ENCODE assay signal across 8 mouse cellular contexts in genomic region chr4:25280938-25281670, GRCm38 (mm10). TPM values are rescaled to one million over a fixed set of nuclear protein-coding genes. Genes with fewer than 3 reads are reported as not detected.
DNase-seq lines count a peak whose midpoint lies in the region; ATAC-seq and TF ChIP-seq lines count a peak whose summit lies in the region.

No protein-coding gene starts in this region.

- H3K4me3 ChIP-seq in heart, postnatal 0 days (ENCODE audit: low read depth, low read length): peak overlapping the region; percentile 93
- peak overlapping the region; percentile 67 for H3K4me3 ChIP-seq in forebrain, embryonic 13.5 days
- peak overlapping the region; percentile 86 for H3K4me3 ChIP-seq in liver, embryonic 13.5 days (replicated peaks)
- peak overlapping the region; percentile 92 for H3K4me3 ChIP-seq in stomach, postnatal 0 days (ENCODE audit: low read depth, low read length)

- TF ChIP-seq EP300 in heart, postnatal 0 days (IDR thresholded peaks at IDR 0.05; ENCODE audit: low read depth): no peak
- peak; percentile 20 for TF ChIP-seq EP300 in stomach, postnatal 0 days (optimal IDR thresholded peaks at IDR 0.05)

- H3K9me3 ChIP-seq in heart, postnatal 0 days (replicated peaks; ENCODE audit: control insufficient read depth, low read length): no peaks in the 10 kb centered on the region
- no peaks in the 10 kb centered on the region for H3K9me3 ChIP-seq in forebrain, embryonic 13.5 days (replicated peaks)
- H3K9me3 ChIP-seq in liver, embryonic 13.5 days (replicated peaks): no peaks in the 10 kb centered on the region
- no peaks in the 10 kb centered on the region for H3K9me3 ChIP-seq in stomach, postnatal 0 days (ENCODE audit: control insufficient read depth, low read length)

- peaks cover 5% of the 10 kb centered on the region; the same call in 1 of the 2 replicates for H3K4me1 ChIP-seq in heart, postnatal 0 days (ENCODE audit: control insufficient read depth, insufficient read depth)
- peaks cover 9% of the 10 kb centered on the region for H3K4me1 ChIP-seq in forebrain, embryonic 13.5 days
- H3K4me1 ChIP-seq in liver, embryonic 13.5 days (replicated peaks): peaks cover 5% of the 10 kb centered on the region
- H3K4me1 ChIP-seq in stomach, postnatal 0 days (replicated peaks; ENCODE audit: control insufficient read depth, insufficient read depth): no peaks in the 10 kb centered on the region

- DNase-seq in heart, postnatal 0 days (ENCODE audit: low spot score): peak; percentile 68
- DNase-seq in heart, adult 8-10 months (ENCODE audit: low spot score): no peak
- peak; percentile 44 for DNase-seq in MEL-GATA-1-ER (ENCODE audit: extremely low read depth, low read depth)
- no peak for DNase-seq in liver, embryonic 13.5 days
- no peak for DNase-seq in stomach, postnatal 0 days (ENCODE audit: low spot score)
- no peak for DNase-seq in gastrocnemius, adult 8-10 months (ENCODE audit: low spot score in 2 of 2)
- no peak for DNase-seq in ovary, postnatal 36 days (ENCODE audit: low spot score)

- WGBS in heart, postnatal 0 days: 2% methylated on average over 32 of the region's 32 CpGs
- 2% methylated on average over 24 of the region's 32 CpGs for WGBS in forebrain, embryonic 13.5 days
- 2% methylated on average over 32 of the region's 32 CpGs for WGBS in liver, embryonic 13.5 days (ENCODE audit: insufficient replicate concordance)
- WGBS in stomach, postnatal 0 days: under 1% methylated on average over 31 of the region's 32 CpGs

- peak overlapping the region; percentile 74 for H3K4me2 ChIP-seq in heart, postnatal 0 days (ENCODE audit: low read depth, low read length)
- peak overlapping the region; percentile 70 for H3K4me2 ChIP-seq in forebrain, embryonic 13.5 days
- H3K4me2 ChIP-seq in liver, embryonic 13.5 days: peak overlapping the region; percentile 72
- peak overlapping the region; percentile 60 for H3K4me2 ChIP-seq in stomach, postnatal 0 days (replicated peaks; ENCODE audit: low read depth)

- peak; percentile 91 for ATAC-seq in heart, postnatal 0 days (ENCODE audit: insufficient read depth, low read depth)
- ATAC-seq in forebrain, embryonic 13.5 days: peak; percentile 94
- ATAC-seq in liver, embryonic 13.5 days (ENCODE audit: low read depth): peak; percentile 88
- ATAC-seq in stomach, postnatal 0 days (ENCODE audit: low FRiP score, low TSS enrichment): peak; percentile 91

- H3K27ac ChIP-seq in heart, postnatal 0 days (ENCODE audit: low read depth): peak overlapping the region; percentile 99
- peak overlapping the region; percentile 95 for H3K27ac ChIP-seq in forebrain, embryonic 13.5 days
- peak overlapping the region; percentile 87 for H3K27ac ChIP-seq in liver, embryonic 13.5 days
- H3K27ac ChIP-seq in stomach, postnatal 0 days (replicated peaks): peak overlapping the region; percentile 98

- H3K9ac ChIP-seq in heart, postnatal 0 days (replicated peaks; ENCODE audit: low read depth, low read length): peak overlapping the region; percentile 92
- H3K9ac ChIP-seq in forebrain, embryonic 13.5 days: peak overlapping the region; percentile 88
- peak overlapping the region; percentile 87 for H3K9ac ChIP-seq in liver, embryonic 13.5 days
- H3K9ac ChIP-seq in stomach, postnatal 0 days (ENCODE audit: low read length): peak overlapping the region; percentile 97

- H3K36me3 ChIP-seq in heart, postnatal 0 days (replicated peaks; ENCODE audit: control insufficient read depth, insufficient read depth, low read length): peaks cover 19% of the 10 kb centered on the region
- peaks cover 20% of the 10 kb centered on the region for H3K36me3 ChIP-seq in forebrain, embryonic 13.5 days (ENCODE audit: poor library complexity, severe bottlenecking)
- peaks cover 22% of the 10 kb centered on the region for H3K36me3 ChIP-seq in liver, embryonic 13.5 days
- H3K36me3 ChIP-seq in stomach, postnatal 0 days (ENCODE audit: control insufficient read depth, insufficient read depth, low read length): 0 out of 2 replicates have a peak, but pooled peaks cover 3% of the 10 kb centered on the region

- H3K27me3 ChIP-seq in heart, postnatal 0 days (ENCODE audit: control insufficient read depth, insufficient read depth, low read length): no peaks in the 10 kb centered on the region
- H3K27me3 ChIP-seq in forebrain, embryonic 13.5 days: no peaks in the 10 kb centered on the region
- H3K27me3 ChIP-seq in liver, embryonic 13.5 days: no peaks in the 10 kb centered on the region
- no peaks in the 10 kb centered on the region for H3K27me3 ChIP-seq in stomach, postnatal 0 days (ENCODE audit: control insufficient read depth, insufficient read depth, low read length)

- TF ChIP-seq CTCF in heart, postnatal 0 days (IDR thresholded peaks at IDR 0.05; ENCODE audit: low read depth): no peak; the same call in 1 of the 2 replicates
- peak; percentile 59 for TF ChIP-seq CTCF in stomach, postnatal 0 days (IDR thresholded peaks at IDR 0.05; ENCODE audit: low read depth)

RNA-seq across cellular contexts. Expression of gene Ufl1, which starts 0.5 kb away (rescaled TPM):
- total RNA-seq in heart, postnatal 0 days (2014; rRNA removed; ENCODE audit: low replicate concordance): 3.5 and 28.7 TPM in 2 replicates
- 41.1 and 46.3 TPM in 2 replicates for polyA plus RNA-seq in heart, postnatal 0 days (2015; fragmentation: Nextera tagmentation; extraction: Ambion mirVana)
- total RNA-seq in heart, adult 8-10 months (2022): 10 to 100 TPM; 26.1 to 34.0 (median 30.5) TPM
- 36.2 and 38.4 TPM in 2 replicates for polyA plus RNA-seq in forebrain, embryonic 13.5 days (2015; fragmentation: Nextera tagmentation; extraction: Ambion mirVana)
- 19.0 and 19.7 TPM in 2 replicates for polyA plus RNA-seq in liver, embryonic 13.5 days (2015; fragmentation: Nextera tagmentation; extraction: Ambion mirVana)
- polyA plus RNA-seq in stomach, postnatal 0 days (2015; fragmentation: Nextera tagmentation; extraction: Ambion mirVana): 37.3 and 44.5 TPM in 2 replicates
- total RNA-seq in gastrocnemius, adult 8-10 months (2022): 10 to 100 TPM; 28.4 to 40.3 (median 35.2) TPM

RNA-seq across cellular contexts. Expression of gene Fhl5, which starts 38.4 kb away (rescaled TPM):
- 0.27 TPM in 1 of 2 replicates, not detected in the other for total RNA-seq in heart, postnatal 0 days (2014; rRNA removed; ENCODE audit: low replicate concordance)
- polyA plus RNA-seq in heart, postnatal 0 days (2015; fragmentation: Nextera tagmentation; extraction: Ambion mirVana): not detected in 2 replicates
- under 1 TPM in 2 of 4 experiments, not detected in 2; 0.24 to 0.26 TPM for total RNA-seq in heart, adult 8-10 months (2022)
- not detected in 2 replicates for polyA plus RNA-seq in forebrain, embryonic 13.5 days (2015; fragmentation: Nextera tagmentation; extraction: Ambion mirVana)
- polyA plus RNA-seq in liver, embryonic 13.5 days (2015; fragmentation: Nextera tagmentation; extraction: Ambion mirVana): not detected in 2 replicates
- polyA plus RNA-seq in stomach, postnatal 0 days (2015; fragmentation: Nextera tagmentation; extraction: Ambion mirVana): 0.62 and 0.67 TPM in 2 replicates
- 1 to 10 TPM; 5.4 to 7.3 (median 6.4) TPM for total RNA-seq in gastrocnemius, adult 8-10 months (2022)

Comparison
In these comparisons a context has a peak if more than half of its experiments do, and no peak if none do; other contexts are left out.
1. DNase-seq: peak in heart, postnatal 0 days (single experiment) and MEL-GATA-1-ER (single experiment); none in heart, adult 8-10 months (single experiment), liver, embryonic 13.5 days (single experiment), stomach, postnatal 0 days (single experiment), gastrocnemius, adult 8-10 months (0 of 2) and ovary, postnatal 36 days (single experiment).
2. Peak in every context shown above with its lines, with median percentiles within 50 percentile points of each other: ATAC-seq, H3K27ac ChIP-seq, H3K4me2 ChIP-seq, H3K4me3 ChIP-seq and H3K9ac ChIP-seq.